Comparison of ENCODE assay signal across 9 mouse cellular contexts in the genomic region with DNA sequence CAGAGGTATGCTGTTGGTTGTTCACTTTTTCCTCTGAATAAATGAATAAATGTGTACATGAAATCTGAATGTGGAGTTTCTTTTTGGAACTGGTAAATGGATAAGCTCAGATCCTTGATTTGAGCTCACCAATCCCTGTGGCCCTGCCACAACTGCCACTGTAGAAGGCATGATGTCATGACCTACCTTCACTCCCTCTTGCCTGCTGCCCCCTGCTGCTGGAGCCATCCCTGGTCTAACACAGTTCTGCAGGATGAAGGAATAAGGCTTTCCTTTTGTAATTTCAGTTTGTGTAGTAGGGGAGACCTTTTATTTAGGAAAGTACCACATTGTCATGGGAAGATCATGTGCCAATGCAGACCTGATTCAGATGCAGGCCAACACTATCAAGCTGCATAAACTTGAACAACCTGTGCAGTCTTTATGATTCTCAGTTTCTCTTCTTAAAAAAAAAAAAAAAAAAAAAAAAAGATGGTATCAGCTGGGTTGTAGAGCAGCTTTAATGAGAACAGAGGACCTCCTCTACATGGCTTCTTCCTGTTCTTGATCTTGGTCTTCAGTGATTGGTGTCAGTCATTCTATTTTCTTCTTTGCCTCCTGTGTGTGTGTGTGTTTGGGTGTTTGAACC.
A peak's percentile ranks its signal among the peaks of the same experiment; 100 is the strongest.
DNase-seq lines count a peak whose midpoint lies in the region; ATAC-seq lines count a peak whose summit lies in the region.
"Had no signal": no experiment of that assay in that cellular context is flagged by ENCODE, and none has a peak within 500 bp of the region (broad histone marks: within the 10 kb centered on the region; RNA-seq: fewer than 3 reads in every experiment).

No protein-coding gene starts in this region.

- H3K4me2 ChIP-seq in intestine, embryonic 16.5 days (ENCODE audit: low read depth, low read length): no peak overlapping the region
- H3K4me2 ChIP-seq: lung, embryonic 15.5 days had no signal

- no peak overlapping the region for H3K27ac ChIP-seq in intestine, embryonic 16.5 days (ENCODE audit: low read length)
- H3K27ac ChIP-seq: lung, embryonic 15.5 days had no signal

- DNase-seq in gastrocnemius, postnatal 10 days: peak; percentile 22
- DNase-seq in gastrocnemius, adult 18-20 months (ENCODE audit: low spot score): no peak
- DNase-seq in urinary bladder, postnatal 14 days (ENCODE audit: low spot score): peak; percentile 43
- DNase-seq in urinary bladder, postnatal 10 days (ENCODE audit: low spot score): no peak
- no peak for DNase-seq in cerebellum, adult 9-10 months

- H3K9ac ChIP-seq in intestine, embryonic 16.5 days (ENCODE audit: low read depth, low read length): no peak overlapping the region
- H3K9ac ChIP-seq: lung, embryonic 15.5 days had no signal

- 0 out of 2 replicates have a peak, but pooled peaks cover 2% of the 10 kb centered on the region for H3K4me1 ChIP-seq in intestine, embryonic 16.5 days (ENCODE audit: control insufficient read depth, insufficient read depth, low read length)

- peak; percentile 80 for ATAC-seq in granulocyte monocyte progenitor cell, adult 5-6 weeks (replicated peaks; ENCODE audit: poor library complexity, severe bottlenecking)
- peak; percentile 81 for ATAC-seq in megakaryocyte-erythroid progenitor cell, adult 5-6 weeks (replicated peaks; ENCODE audit: low FRiP score, low TSS enrichment, poor library complexity, severe bottlenecking)
- no peak for ATAC-seq in intestine, embryonic 16.5 days

- H3K27me3 ChIP-seq in intestine, embryonic 16.5 days (replicated peaks; ENCODE audit: control insufficient read depth, insufficient read depth, low read length): no peaks in the 10 kb centered on the region
- H3K27me3 ChIP-seq: lung, embryonic 15.5 days had no signal

- no peaks in the 10 kb centered on the region for H3K9me3 ChIP-seq in intestine, embryonic 16.5 days (ENCODE audit: control insufficient read depth, low read length)
- H3K9me3 ChIP-seq: lung, embryonic 15.5 days had no signal

- no peak overlapping the region for H3K4me3 ChIP-seq in intestine, embryonic 16.5 days (ENCODE audit: low read length)
- H3K4me3 ChIP-seq: lung, embryonic 15.5 days had no signal

- no peaks in the 10 kb centered on the region for H3K36me3 ChIP-seq in intestine, embryonic 16.5 days (ENCODE audit: control insufficient read depth, insufficient read depth, low read length)
- H3K36me3 ChIP-seq: lung, embryonic 15.5 days had no signal

Comparison
In these comparisons a context has a peak if more than half of its experiments do, and no peak if none do; other contexts are left out.
1. DNase-seq: peak in gastrocnemius, postnatal 10 days (single experiment) and urinary bladder, postnatal 14 days (single experiment); none in gastrocnemius, adult 18-20 months (single experiment), urinary bladder, postnatal 10 days (single experiment) and cerebellum, adult 9-10 months (single experiment).